Mouse (Mus musculus) CH12.LX (cell line): ENCODE results near the gene Mta1. TPM values are rescaled to one million over a fixed set of nuclear protein-coding genes. Genes with fewer than 3 reads are reported as not detected.

Experiments
- DNase-seq: peaks from one replicate; pipeline ENCODE4 v3.0.0-alpha.2; 2013; ENCODE audit errors: extremely low read depth
- H3K27ac ChIP-seq: 2 replicates; pipeline ENCODE4 v1.5.1; 2012; ENCODE audit warnings: low read depth, mild to moderate bottlenecking, control low read depth, moderate library complexity; ENCODE audit not compliant: insufficient read depth
- H3K27me3 ChIP-seq: replicated peaks from 2 replicates; pipeline ENCODE3; 2012; ENCODE audit warnings: inconsistent platforms
- H3K36me3 ChIP-seq, 2 experiments: replicated peaks in 1 of 2; 2 replicates each; pipeline versions ENCODE3 to v1.6.1; 2012; ENCODE audit warnings: inconsistent platforms in 1 of 2, low read length in 1 of 2, mild to moderate bottlenecking in 1 of 2, mixed read lengths in 1 of 2, moderate library complexity in 1 of 2; ENCODE audit not compliant: control insufficient read depth in 1 of 2, insufficient read depth in 1 of 2
- H3K4me1 ChIP-seq, 2 experiments: 2 replicates each; pipeline ENCODE4 v1.6.1; 2012; ENCODE audit warnings: inconsistent platforms in 1 of 2, moderate library complexity in 1 of 2; ENCODE audit not compliant: insufficient read depth in 2 of 2, control insufficient read depth in 1 of 2
- H3K4me2 ChIP-seq: 2 replicates; pipeline ENCODE4 v1.6.1; 2012; ENCODE audit warnings: low read depth, mild to moderate bottlenecking, control low read depth; ENCODE audit not compliant: poor library complexity, insufficient read depth, severe bottlenecking
- H3K4me3 ChIP-seq, 3 experiments: fragments of 150-350 bp in 1 of 3; sonication (generic) in 1 of 3; replicated peaks in 1 of 3; 2 replicates each; pipeline versions ENCODE3 to v1.5.1; 2011 to 2012; ENCODE audit warnings: low read depth in 2 of 3, low read length in 2 of 3, mild to moderate bottlenecking in 2 of 3, moderate library complexity in 2 of 3, control low read depth in 1 of 3, improper control_type of control experiment in 1 of 3, inconsistent platforms in 1 of 3, mixed read lengths in 1 of 3; ENCODE audit not compliant: poor library complexity in 1 of 3
- H3K79me2 ChIP-seq: replicated peaks from 2 replicates; pipeline ENCODE4 v1.6.1; 2012; ENCODE audit warnings: mild to moderate bottlenecking, moderate library complexity; ENCODE audit not compliant: control insufficient read depth, poor library complexity, insufficient read depth, severe bottlenecking; ENCODE audit errors: extremely low read depth
- H3K9ac ChIP-seq: 2 replicates; pipeline ENCODE4 v1.6.1; 2012; ENCODE audit warnings: low read depth, mild to moderate bottlenecking, control low read depth, moderate library complexity; ENCODE audit not compliant: insufficient read depth
- H3K9me3 ChIP-seq: replicated peaks from 2 replicates; pipeline ENCODE3; 2012; ENCODE audit warnings: low read length, inconsistent platforms, mixed read lengths
- CHD2 ChIP-seq: IDR thresholded peaks from 2 replicates; pipeline ENCODE4 v1.6.1; 2011; ENCODE audit warnings: low read length, improper control_type of control experiment
- ELF1 ChIP-seq: IDR thresholded peaks from 2 replicates; pipeline ENCODE4 v1.6.1; 2014; ENCODE audit warnings: low read depth, mild to moderate bottlenecking, inconsistent platforms, low read length, improper control_type of control experiment
- EP300 ChIP-seq: IDR thresholded peaks from 2 replicates; pipeline ENCODE4 v1.6.1; 2011; ENCODE audit warnings: low read length, improper control_type of control experiment
- GABPA ChIP-seq: IDR thresholded peaks from 2 replicates; pipeline ENCODE4 v1.6.1; 2012; ENCODE audit warnings: low read depth, low read length, improper control_type of control experiment, inconsistent platforms; ENCODE audit not compliant: insufficient replicate concordance
- HCFC1 ChIP-seq: IDR thresholded peaks from 2 replicates; pipeline ENCODE4 v1.6.1; 2012; ENCODE audit warnings: low read depth, mild to moderate bottlenecking, inconsistent platforms, low read length, improper control_type of control experiment
- JUND ChIP-seq: conservative IDR thresholded peaks from 2 replicates; pipeline ENCODE4 v1.6.1; 2011; ENCODE audit warnings: low read depth, low read length, improper control_type of control experiment
- KAT2A ChIP-seq: IDR thresholded peaks from 2 replicates; pipeline ENCODE4 v1.6.1; 2012; ENCODE audit warnings: low read length, improper control_type of control experiment, inconsistent platforms; ENCODE audit not compliant: insufficient replicate concordance
- MAFK ChIP-seq: IDR thresholded peaks from 2 replicates; pipeline ENCODE4 v1.6.1; 2011; ENCODE audit warnings: low read length, improper control_type of control experiment; ENCODE audit not compliant: insufficient replicate concordance
- MAX ChIP-seq: IDR thresholded peaks from 2 replicates; pipeline ENCODE4 v1.6.1; 2011; ENCODE audit warnings: low read length, improper control_type of control experiment
- MAZ ChIP-seq: IDR thresholded peaks from 2 replicates; pipeline ENCODE4 v1.6.1; 2012; ENCODE audit warnings: low read depth, mild to moderate bottlenecking, inconsistent platforms, low read length, improper control_type of control experiment, moderate library complexity
- MEF2A ChIP-seq: IDR thresholded peaks from 2 replicates; pipeline ENCODE4 v1.6.1; 2014; ENCODE audit warnings: low read depth, mild to moderate bottlenecking, inconsistent platforms, low read length, improper control_type of control experiment, borderline replicate concordance
- MYC ChIP-seq: IDR thresholded peaks from 2 replicates; pipeline ENCODE4 v1.6.1; 2011; ENCODE audit warnings: low read depth, mild to moderate bottlenecking, improper control_type of control experiment, low read length
- NELFE ChIP-seq: IDR thresholded peaks from 2 replicates; pipeline ENCODE4 v1.6.1; 2011; ENCODE audit warnings: low read depth, low read length, improper control_type of control experiment
- NRF1 ChIP-seq: IDR thresholded peaks from 2 replicates; pipeline ENCODE4 v1.6.1; 2014; ENCODE audit warnings: low read depth, mild to moderate bottlenecking, inconsistent platforms, low read length, improper control_type of control experiment, moderate library complexity
- POLR2A ChIP-seq: IDR thresholded peaks from 2 replicates; pipeline ENCODE4 v1.6.1; 2011; ENCODE audit warnings: low read depth, mild to moderate bottlenecking, improper control_type of control experiment, low read length
- POLR2AphosphoS2 ChIP-seq: IDR thresholded peaks from 2 replicates; pipeline ENCODE4 v1.6.1; 2011; ENCODE audit warnings: low read depth, low read length, improper control_type of control experiment
- RAD21 ChIP-seq: IDR thresholded peaks from 2 replicates; pipeline ENCODE4 v1.6.1; 2011; ENCODE audit warnings: low read depth, mild to moderate bottlenecking, low read length, improper control_type of control experiment, moderate library complexity
- SMC3 ChIP-seq: IDR thresholded peaks from 2 replicates; pipeline ENCODE4 v1.6.1; 2011; ENCODE audit warnings: low read depth, low read length, improper control_type of control experiment
- TBP ChIP-seq: conservative IDR thresholded peaks from 2 replicates; pipeline ENCODE4 v1.6.1; 2011; ENCODE audit warnings: low read depth, low read length, improper control_type of control experiment
- TCF12 ChIP-seq: IDR thresholded peaks from 2 replicates; pipeline ENCODE4 v1.6.1; 2014; ENCODE audit warnings: low read depth, mild to moderate bottlenecking, inconsistent platforms, low read length, improper control_type of control experiment
- UBTF ChIP-seq: IDR thresholded peaks from 2 replicates; pipeline ENCODE4 v1.6.1; 2012; ENCODE audit warnings: low read depth, mild to moderate bottlenecking, inconsistent platforms, low read length, improper control_type of control experiment, moderate library complexity
- USF2 ChIP-seq: conservative IDR thresholded peaks from 2 replicates; pipeline ENCODE4 v1.6.1; 2011; ENCODE audit warnings: low read depth, low read length, improper control_type of control experiment
- ZKSCAN1 ChIP-seq: IDR thresholded peaks from 2 replicates; pipeline ENCODE4 v1.6.1; 2012; ENCODE audit warnings: low read depth, inconsistent platforms, low read length, improper control_type of control experiment, borderline replicate concordance
- ZNF384 ChIP-seq: IDR thresholded peaks from 2 replicates; pipeline ENCODE4 v1.6.1; 2012; ENCODE audit warnings: low read depth, low read length, improper control_type of control experiment, inconsistent platforms
- dilution Hi-C: fragments of 300-500 bp; cut with MboI; formaldehyde crosslinking; loops from 2 replicates; pipeline ENCODE4 v1.14.3; 2020; ENCODE audit warnings: low sequenced_read_pairs; ENCODE audit not compliant: extremely low pct_unique_long_range_greater_than_20kb, extremely low pct_ligation_motif_present
- in situ Hi-C: fragments of 300-500 bp; cut with MboI; formaldehyde crosslinking; loops from 3 replicates; pipeline ENCODE4 v1.14.3; 2019; ENCODE audit warnings: low sequenced_read_pairs, low pct_ligation_motif_present, low pct_unique_long_range_greater_than_20kb, mixed read lengths
- polyA plus RNA-seq: library from polyadenylated mRNA; unstranded; fragments of >175 nt; gene quantifications from 2 replicates; pipeline ENCODE4 v1.2.1, GENCODE M21; 2012; ENCODE audit warnings: low read depth; ENCODE audit not compliant: insufficient read length
- total RNA-seq, 2 experiments: library from RNA; depleted of rRNA; stranded (reverse); fragments of 300-350 nt in 1 of 2; fragments of >200 nt in 1 of 2; gene quantifications; 2 replicates each; pipeline ENCODE4 v1.2.3; 2012 to 2014

Mta1 gene
- total and polyA plus RNA-seq, 3 experiments, result 11.5 to 76.7 (median 39.4) TPM

GRCm38 (mm10) chr12:113060178-113060577 lies 37.9 kb upstream of the Mta1 start:
- dilution Hi-C loops, result no loop called here
- no peak for DNase-seq
- H3K4me2 ChIP-seq, result no peak overlapping the region
- no peak overlapping the region for H3K9ac ChIP-seq
- peaks cover 8 to 65% of the 10 kb centered on the region in 2 experiments for H3K36me3 ChIP-seq
- H3K9me3 ChIP-seq, result no peaks in the 10 kb centered on the region
- H3K4me3 ChIP-seq, result no peak overlapping the region
- peaks cover 6 to 12% of the 10 kb centered on the region in 2 experiments for H3K4me1 ChIP-seq
- H3K27me3 ChIP-seq, result no peaks in the 10 kb centered on the region
- no peaks in the 10 kb centered on the region for H3K79me2 ChIP-seq
- in situ Hi-C loops, result no loop called here
- TF ChIP-seq NELFE (no peak), USF2 (no peak), ELF1 (no peak), UBTF (no peak), TBP (no peak), NRF1 (no peak), MAX (no peak), EP300 (no peak), POLR2A (no peak), ZNF384 (no peak), RAD21 (no peak), HCFC1 (no peak), JUND (no peak), CHD2 (no peak), SMC3 (no peak), MAFK (no peak), POLR2AphosphoS2 (no peak), MEF2A (no peak), TCF12 (no peak)
- H3K27ac ChIP-seq, result no peak overlapping the region

DNA sequence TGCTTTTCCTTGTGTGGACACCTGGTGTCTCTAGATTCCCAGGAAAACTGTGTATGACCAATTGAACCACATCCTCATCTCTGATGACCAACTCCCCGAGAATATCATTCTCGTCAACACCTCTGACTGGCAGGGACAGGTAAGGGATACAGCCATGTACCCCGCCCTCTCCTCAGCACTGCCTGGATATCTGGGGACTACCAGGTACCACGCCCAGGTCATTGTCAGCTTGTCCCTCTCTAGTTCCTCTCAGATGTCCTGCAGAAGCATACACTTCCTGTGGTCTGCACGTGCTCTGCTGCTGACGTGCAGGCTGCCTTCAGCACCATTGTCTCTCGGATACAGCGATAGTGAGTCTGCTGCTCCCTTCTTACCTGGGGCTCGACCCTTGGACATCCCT lies 36.5 kb upstream of the Mta1 start:
- peaks cover 8 to 72% of the 10 kb centered on the region in 2 experiments for H3K36me3 ChIP-seq
- H3K9ac ChIP-seq, result no peak overlapping the region
- no peak overlapping the region for H3K4me2 ChIP-seq
- peaks cover 6 to 12% of the 10 kb centered on the region in 2 experiments for H3K4me1 ChIP-seq
- no peak for TF ChIP-seq ZKSCAN1
- TF ChIP-seq MAX, result no peak
- no peak for TF ChIP-seq GABPA
- no peak for TF ChIP-seq MYC
- no peak for TF ChIP-seq TCF12
- no peak for TF ChIP-seq EP300
- no peak for TF ChIP-seq ZNF384
- no peak for TF ChIP-seq MAZ
- TF ChIP-seq SMC3, result no peak
- TF ChIP-seq UBTF, result no peak
- TF ChIP-seq NRF1, result no peak
- TF ChIP-seq KAT2A, result no peak
- TF ChIP-seq, all 38 proteins: peak for 0
- Histone ChIP-seq H3K9me3 (no peaks in the 10 kb centered on the region), H3K27me3 (no peaks in the 10 kb centered on the region), H3K79me2 (no peaks in the 10 kb centered on the region), H3K27ac (no peak overlapping the region), H3K4me3 (no peak overlapping the region)
- no peak for DNase-seq
- dilution Hi-C loops (no loop called here), in situ Hi-C loops (no loop called here)
